Mouse (Mus musculus) heart, adult 2 months (tissue): ENCODE results near the gene Ms4a10. TPM values are rescaled to one million over a fixed set of nuclear protein-coding genes. Genes with fewer than 3 reads are reported as not detected.

ENCODE experiments used
- DNase-seq, 2 experiments: peaks; one replicate each; pipeline ENCODE4 v3.0.0; 2021
- H3K27ac ChIP-seq: fragments of 200-600 bp; 2 replicates; pipeline ENCODE4 v1.8.1; 2022
- H3K27me3 ChIP-seq: fragments of 200-500 bp; 2 replicates; pipeline ENCODE4 v1.6.1; 2012; ENCODE audit warnings: mild to moderate bottlenecking, low read length, inconsistent platforms, mixed read lengths; ENCODE audit not compliant: control insufficient read depth, insufficient read depth
- H3K36me3 ChIP-seq: fragments of 200-500 bp; 2 replicates; pipeline ENCODE4 v1.6.1; 2012; ENCODE audit warnings: low read length, inconsistent platforms; ENCODE audit not compliant: control insufficient read depth, insufficient read depth
- H3K4me1 ChIP-seq: fragments of 200-500 bp; 2 replicates; pipeline ENCODE4 v1.6.1; 2011; ENCODE audit warnings: low read length; ENCODE audit not compliant: control insufficient read depth, insufficient read depth
- H3K4me3 ChIP-seq: fragments of 200-600 bp; 2 replicates; pipeline ENCODE4 v1.8.1; 2022
- H3K79me2 ChIP-seq: fragments of 200-500 bp; replicated peaks from 2 replicates; pipeline ENCODE4 v1.6.1; 2012; ENCODE audit warnings: mild to moderate bottlenecking, inconsistent platforms, low read length, moderate library complexity, mixed read lengths; ENCODE audit not compliant: control insufficient read depth, insufficient read depth
- H3K9ac ChIP-seq: fragments of 200-500 bp; 2 replicates; pipeline ENCODE4 v1.6.1; 2012; ENCODE audit warnings: low read depth, mild to moderate bottlenecking, control low read depth, inconsistent platforms, low read length, mixed read lengths
- CTCF ChIP-seq: fragments of 200-600 bp; IDR thresholded peaks from 2 replicates; pipeline ENCODE4 v1.8.1; 2022; ENCODE audit warnings: antibody characterized with exemption, mild to moderate bottlenecking, moderate library complexity
- EP300 ChIP-seq: fragments of 200-500 bp; IDR thresholded peaks from 2 replicates; pipeline ENCODE4 v1.6.1; 2011; ENCODE audit warnings: low read depth, low read length, control low read depth; ENCODE audit not compliant: insufficient read depth
- POLR2A ChIP-seq: fragments of 200-500 bp; IDR thresholded peaks from 2 replicates; pipeline ENCODE4 v1.6.1; 2011; ENCODE audit warnings: mild to moderate bottlenecking, low read depth, low read length, control low read depth; ENCODE audit not compliant: insufficient read depth
- whole genome bisulfite sequencing: fragments of 180-500 bp; shearing (Covaris S2); methylation state at CpG from one replicate; pipeline ENCODE4 v1.1.7; 2018; 5-methylcytosine and 5-hydroxymethylcytosine counted together
- intact Hi-C: fragments of 180-260 bp; cut with DNase I; formaldehyde crosslinking; loops from one replicate; pipeline ENCODE4 v1.15.1; 2025
- polyA plus RNA-seq: library from polyadenylated mRNA; depleted of rRNA; stranded (reverse); fragments of >200 nt; gene quantifications from 2 replicates; pipeline ENCODE4 v1.2.3, GENCODE M21; 2012; rRNA removed
- total RNA-seq, 2 experiments: library from RNA; stranded (reverse); gene quantifications; 2 replicates each; pipeline ENCODE4 v1.2.3; 2021

Gene Ms4a10
- total and polyA plus RNA-seq, 3 experiments: not detected

GRCm38 (mm10) chr19:10920532-10920931, 53.9 kb downstream of the Ms4a10 start, which contains the start of gene Zp1:
Gene Zp1 (minus strand): TSS chr19:10920632.
- H3K79me2 ChIP-seq: no peaks in the 10 kb centered on the region
- H3K4me1 ChIP-seq: no peaks in the 10 kb centered on the region
- H3K27me3 ChIP-seq: no peaks in the 10 kb centered on the region
- H3K36me3 ChIP-seq: no peaks in the 10 kb centered on the region
- TF ChIP-seq CTCF: no peak
- TF ChIP-seq EP300: no peak
- TF ChIP-seq POLR2A: no peak
- no peak within 1 kb of the TSS for H3K27ac ChIP-seq
- H3K4me3 ChIP-seq: no peak within 1 kb of the TSS
- intact Hi-C loops: no loop called here
- no peak within 1 kb of the TSS for H3K9ac ChIP-seq
- no peak for DNase-seq
- WGBS: 69% methylated on average over 2 of the region's 2 CpGs

GRCm38 (mm10) chr19:10918321-10918991, 56.0 kb downstream of the Ms4a10 start:
- no peaks in the 10 kb centered on the region for H3K27me3 ChIP-seq
- DNase-seq: no peak
- intact Hi-C loops: no loop called here
- H3K9ac ChIP-seq: no peak overlapping the region
- TF ChIP-seq CTCF: no peak
- no peak for TF ChIP-seq POLR2A
- no peak for TF ChIP-seq EP300
- no peak overlapping the region for H3K4me3 ChIP-seq
- no peaks in the 10 kb centered on the region for H3K36me3 ChIP-seq
- no peak overlapping the region for H3K27ac ChIP-seq
- no peaks in the 10 kb centered on the region for H3K79me2 ChIP-seq
- no peaks in the 10 kb centered on the region for H3K4me1 ChIP-seq
- WGBS: 92% methylated on average over 10 of the region's 10 CpGs

GRCm38 (mm10) chr19:10916506-10916905, 58.0 kb downstream of the Ms4a10 start:
- TF ChIP-seq EP300 (no peak), CTCF (no peak), POLR2A (no peak)
- WGBS: 58% methylated on average over 5 of the region's 5 CpGs
- H3K27me3 ChIP-seq: no peaks in the 10 kb centered on the region
- H3K27ac ChIP-seq: no peak overlapping the region
- no peaks in the 10 kb centered on the region for H3K36me3 ChIP-seq
- DNase-seq: no peak
- no peak overlapping the region for H3K4me3 ChIP-seq
- H3K9ac ChIP-seq: no peak overlapping the region
- no peaks in the 10 kb centered on the region for H3K79me2 ChIP-seq
- no peaks in the 10 kb centered on the region for H3K4me1 ChIP-seq
- intact Hi-C loops: no loop called here

- intact Hi-C loops: no loop called here
- Histone ChIP-seq H3K4me3 (no peak overlapping the region), H3K36me3 (no peaks in the 10 kb centered on the region), H3K27me3 (no peaks in the 10 kb centered on the region), H3K27ac (no peak overlapping the region), H3K9ac (no peak overlapping the region), H3K4me1 (no peaks in the 10 kb centered on the region), H3K79me2 (no peaks in the 10 kb centered on the region)
- no peak for DNase-seq
- TF ChIP-seq EP300 (no peak), POLR2A (no peak), CTCF (no peak)
- WGBS: 92% methylated on average over 2 of the region's 2 CpGs
Measured at GRCm38 (mm10) chr19:10914870-10915269, 59.6 kb downstream of the Ms4a10 start.

- Histone ChIP-seq H3K27ac (no peak overlapping the region), H3K79me2 (no peaks in the 10 kb centered on the region), H3K27me3 (no peaks in the 10 kb centered on the region), H3K4me3 (no peak overlapping the region), H3K9ac (no peak overlapping the region), H3K36me3 (no peaks in the 10 kb centered on the region), H3K4me1 (peaks cover 3% of the 10 kb centered on the region; the same call in 1 of the 2 replicates)
- 30% methylated on average over 7 of the region's 7 CpGs for WGBS
- TF ChIP-seq CTCF (no peak), POLR2A (no peak), EP300 (no peak)
- DNase-seq: no peak
- intact Hi-C loops: no loop called here
Measured at GRCm38 (mm10) chr19:10914291-10914690, 60.2 kb downstream of the Ms4a10 start.

Other genes with a start within 250 kb of the Ms4a10 start
- gene Cd5, start 235.7 kb downstream of the Ms4a10 start, total RNA-seq: under 1 TPM; 0.11 to 0.26 TPM
- gene Cd5, start 235.7 kb downstream of the Ms4a10 start, polyA plus RNA-seq: 0.35 and 0.80 TPM in 2 replicates
- under 1 TPM in 1 of 2 experiments, not detected in 1; 0.07 TPM for gene Cd6, start 144.6 kb downstream of the Ms4a10 start, total RNA-seq
- 0.44 and 0.76 TPM in 2 replicates for gene Cd6, start 144.6 kb downstream of the Ms4a10 start, polyA plus RNA-seq
- 1 to 10 TPM; 2.1 to 2.3 TPM for gene Slc15a3, start 134.9 kb downstream of the Ms4a10 start, total RNA-seq
- gene Slc15a3, start 134.9 kb downstream of the Ms4a10 start, polyA plus RNA-seq: 3.9 and 4.9 TPM in 2 replicates
- gene Tmem132a, start 104.7 kb downstream of the Ms4a10 start, total RNA-seq: 10 to 100 TPM; 10.7 to 12.0 TPM
- gene Tmem132a, start 104.7 kb downstream of the Ms4a10 start, polyA plus RNA-seq: 11.1 and 11.5 TPM in 2 replicates
- gene Tmem109, start 92.7 kb downstream of the Ms4a10 start, total RNA-seq: 100 to 1,000 TPM; 101 to 109 TPM
- 160 and 196 TPM in 2 replicates for gene Tmem109, start 92.7 kb downstream of the Ms4a10 start, polyA plus RNA-seq
- gene Prpf19, start 79.4 kb downstream of the Ms4a10 start, total RNA-seq: 100 to 1,000 TPM; 216 to 243 TPM
- gene Prpf19, start 79.4 kb downstream of the Ms4a10 start, polyA plus RNA-seq: 432 and 512 TPM in 2 replicates
- not detected for gene Zp1, start 54.0 kb downstream of the Ms4a10 start, total RNA-seq
- gene Zp1, start 54.0 kb downstream of the Ms4a10 start, polyA plus RNA-seq: not detected in 2 replicates
- not detected for gene Ptgdr2, start 37.5 kb downstream of the Ms4a10 start, total RNA-seq
- 0.09 and 0.10 TPM in 2 replicates for gene Ptgdr2, start 37.5 kb downstream of the Ms4a10 start, polyA plus RNA-seq
- gene Ccdc86, start 25.4 kb downstream of the Ms4a10 start, total RNA-seq: 1 to 10 TPM; 6.9 to 7.1 TPM
- gene Ccdc86, start 25.4 kb downstream of the Ms4a10 start, polyA plus RNA-seq: 3.0 and 3.1 TPM in 2 replicates
- gene Ms4a15, start 18.6 kb upstream of the Ms4a10 start, total RNA-seq: not detected
- not detected in 2 replicates for gene Ms4a15, start 18.6 kb upstream of the Ms4a10 start, polyA plus RNA-seq
- not detected for gene Ms4a18, start 43.4 kb upstream of the Ms4a10 start, total RNA-seq
- not detected in 2 replicates for gene Ms4a18, start 43.4 kb upstream of the Ms4a10 start, polyA plus RNA-seq
- gene Ms4a8a, start 106.4 kb upstream of the Ms4a10 start, total RNA-seq: 1 to 10 TPM; 2.2 to 2.4 TPM
- 1.1 and 1.7 TPM in 2 replicates for gene Ms4a8a, start 106.4 kb upstream of the Ms4a10 start, polyA plus RNA-seq
- not detected for gene 1700017D01Rik, start 156.2 kb upstream of the Ms4a10 start, total RNA-seq
- gene 1700017D01Rik, start 156.2 kb upstream of the Ms4a10 start, polyA plus RNA-seq: 0.08 and 0.15 TPM in 2 replicates
- gene 1700025F22Rik, start 190.7 kb upstream of the Ms4a10 start, total RNA-seq: not detected
- not detected in 2 replicates for gene 1700025F22Rik, start 190.7 kb upstream of the Ms4a10 start, polyA plus RNA-seq
- gene Ms4a13, start 222.1 kb upstream of the Ms4a10 start, total RNA-seq: not detected
- not detected in 2 replicates for gene Ms4a13, start 222.1 kb upstream of the Ms4a10 start, polyA plus RNA-seq